8 mouse cellular contexts compared by ENCODE assay signal in genomic region chr7:25249314-25250140, GRCm38 (mm10). TPM values are rescaled to one million over a fixed set of nuclear protein-coding genes. Genes with fewer than 3 reads are reported as not detected.
DNase-seq lines count a peak whose midpoint lies in the region; ATAC-seq and TF ChIP-seq lines count a peak whose summit lies in the region.

No protein-coding gene starts in this region.

- H3K9ac ChIP-seq in heart, postnatal 0 days (replicated peaks; ENCODE audit: low read depth, low read length), result peak overlapping the region; percentile 90
- H3K9ac ChIP-seq in lung, embryonic 15.5 days, result peak overlapping the region; percentile 96

- peak overlapping the region; percentile 98 for H3K27ac ChIP-seq in forebrain, embryonic 10.5 days
- H3K27ac ChIP-seq in heart, postnatal 0 days (ENCODE audit: low read depth), result peak overlapping the region; percentile 97
- peak overlapping the region; percentile 99 for H3K27ac ChIP-seq in lung, embryonic 15.5 days

- WGBS in forebrain, embryonic 10.5 days, result under 1% methylated on average over 62 of the region's 73 CpGs
- WGBS in heart, postnatal 0 days, result 1% methylated on average over 50 of the region's 73 CpGs
- under 1% methylated on average over 31 of the region's 73 CpGs for WGBS in lung, embryonic 15.5 days

- peaks cover 61% of the 10 kb centered on the region for H3K4me1 ChIP-seq in forebrain, embryonic 10.5 days
- peaks cover 33% of the 10 kb centered on the region for H3K4me1 ChIP-seq in heart, postnatal 0 days (ENCODE audit: control insufficient read depth, insufficient read depth)
- H3K4me1 ChIP-seq in lung, embryonic 15.5 days, result peaks cover 50% of the 10 kb centered on the region

- DNase-seq in CD8-positive naive resting alpha-beta T cell, adult 2 months (ENCODE audit: low read depth in 2 of 2, low spot score in 2 of 2), result peak; percentile 44 to 50
- DNase-seq in adrenal gland, postnatal 36 days, result peak; percentile 74 to 87
- peak; percentile 82 for DNase-seq in forebrain, embryonic 10.5 days (ENCODE audit: extremely low spot score, low spot score)
- DNase-seq in heart, postnatal 0 days (ENCODE audit: low spot score), result peak; percentile 77
- peak; percentile 85 to 94 for DNase-seq in kidney, postnatal 25 days
- peak; percentile 66 for DNase-seq in ovary, adult 18-20 months (ENCODE audit: low spot score)
- peak; percentile 80 to 86 for DNase-seq in thymus, postnatal 36 days

- H3K27me3 ChIP-seq in forebrain, embryonic 10.5 days (ENCODE audit: poor library complexity, severe bottlenecking), result no peaks in the 10 kb centered on the region
- H3K27me3 ChIP-seq in heart, postnatal 0 days (ENCODE audit: control insufficient read depth, insufficient read depth, low read length), result no peaks in the 10 kb centered on the region
- H3K27me3 ChIP-seq in lung, embryonic 15.5 days, result no peaks in the 10 kb centered on the region

- peak overlapping the region; percentile 98 for H3K4me3 ChIP-seq in forebrain, embryonic 10.5 days
- peak overlapping the region; percentile 89 for H3K4me3 ChIP-seq in heart, postnatal 0 days (ENCODE audit: low read depth, low read length)
- H3K4me3 ChIP-seq in lung, embryonic 15.5 days, result peak overlapping the region; percentile 99

- no peak for TF ChIP-seq CTCF in heart, postnatal 0 days (IDR thresholded peaks at IDR 0.05; ENCODE audit: low read depth)

- H3K9me3 ChIP-seq in forebrain, embryonic 10.5 days, result no peaks in the 10 kb centered on the region
- no peaks in the 10 kb centered on the region for H3K9me3 ChIP-seq in heart, postnatal 0 days (replicated peaks; ENCODE audit: control insufficient read depth, low read length)
- H3K9me3 ChIP-seq in lung, embryonic 15.5 days, result no peaks in the 10 kb centered on the region

- 0 out of 2 replicates have a peak, but pooled peaks have one; percentile 15 for TF ChIP-seq EP300 in heart, postnatal 0 days (IDR thresholded peaks at IDR 0.05; ENCODE audit: low read depth)

- peaks cover 31% of the 10 kb centered on the region for H3K36me3 ChIP-seq in forebrain, embryonic 10.5 days (replicated peaks)
- H3K36me3 ChIP-seq in heart, postnatal 0 days (replicated peaks; ENCODE audit: control insufficient read depth, insufficient read depth, low read length), result peaks cover 15% of the 10 kb centered on the region
- H3K36me3 ChIP-seq in lung, embryonic 15.5 days, result peaks cover 11% of the 10 kb centered on the region

- H3K4me2 ChIP-seq in heart, postnatal 0 days (ENCODE audit: low read depth, low read length), result peak overlapping the region; percentile 90
- H3K4me2 ChIP-seq in lung, embryonic 15.5 days, result peak overlapping the region; percentile 90

- ATAC-seq in heart, postnatal 0 days (ENCODE audit: insufficient read depth, low read depth), result peak; percentile 52
- ATAC-seq in lung, embryonic 15.5 days (ENCODE audit: borderline replicate concordance, extremely low read depth, low FRiP score, low TSS enrichment), result peak; percentile 55

RNA-seq across cellular contexts. Expression of gene Erf, which starts 1.0 kb away (rescaled TPM):
- total RNA-seq in adrenal gland, postnatal 36 days (2021), result 10 to 100 TPM; 25.4 to 40.9 TPM
- 8.4 and 10.1 TPM in 2 replicates for polyA plus RNA-seq in forebrain, embryonic 10.5 days (2016; fragmentation: Nextera tagmentation; extraction: Ambion mirVana)
- 41.4 and 66.8 TPM in 2 replicates for total RNA-seq in heart, postnatal 0 days (2014; rRNA removed; ENCODE audit: low replicate concordance)
- 6.5 and 7.0 TPM in 2 replicates for polyA plus RNA-seq in heart, postnatal 0 days (2015; fragmentation: Nextera tagmentation; extraction: Ambion mirVana)
- polyA plus RNA-seq in lung, embryonic 15.5 days (2015; fragmentation: Nextera tagmentation; extraction: Ambion mirVana), result 18.8 and 20.3 TPM in 2 replicates

RNA-seq across cellular contexts. Expression of gene Gsk3a, which starts 11.9 kb away (rescaled TPM):
- total RNA-seq in adrenal gland, postnatal 36 days (2021), result 10 to 100 TPM; 93.3 to 96.7 TPM
- polyA plus RNA-seq in forebrain, embryonic 10.5 days (2016; fragmentation: Nextera tagmentation; extraction: Ambion mirVana), result 10.7 and 10.8 TPM in 2 replicates
- total RNA-seq in heart, postnatal 0 days (2014; rRNA removed; ENCODE audit: low replicate concordance), result 62.1 and 64.7 TPM in 2 replicates
- polyA plus RNA-seq in heart, postnatal 0 days (2015; fragmentation: Nextera tagmentation; extraction: Ambion mirVana), result 5.3 and 5.9 TPM in 2 replicates
- 9.8 and 10.7 TPM in 2 replicates for polyA plus RNA-seq in lung, embryonic 15.5 days (2015; fragmentation: Nextera tagmentation; extraction: Ambion mirVana)

RNA-seq across cellular contexts. Expression of gene Cic, which starts 18.0 kb away (rescaled TPM):
- total RNA-seq in adrenal gland, postnatal 36 days (2021), result 100 to 1,000 TPM in 1 of 2 experiments, 10 to 100 TPM in 1; 94.8 to 116 TPM
- polyA plus RNA-seq in forebrain, embryonic 10.5 days (2016; fragmentation: Nextera tagmentation; extraction: Ambion mirVana), result 19.4 and 20.6 TPM in 2 replicates
- 57.2 and 63.0 TPM in 2 replicates for total RNA-seq in heart, postnatal 0 days (2014; rRNA removed; ENCODE audit: low replicate concordance)
- 15.7 and 16.9 TPM in 2 replicates for polyA plus RNA-seq in heart, postnatal 0 days (2015; fragmentation: Nextera tagmentation; extraction: Ambion mirVana)
- polyA plus RNA-seq in lung, embryonic 15.5 days (2015; fragmentation: Nextera tagmentation; extraction: Ambion mirVana), result 29.5 and 30.3 TPM in 2 replicates

RNA-seq across cellular contexts. Expression of gene Zfp526, which starts 28.3 kb away (rescaled TPM):
- total RNA-seq in adrenal gland, postnatal 36 days (2021), result 1 to 10 TPM; 9.3 to 9.4 TPM
- 2.6 and 2.9 TPM in 2 replicates for polyA plus RNA-seq in forebrain, embryonic 10.5 days (2016; fragmentation: Nextera tagmentation; extraction: Ambion mirVana)
- total RNA-seq in heart, postnatal 0 days (2014; rRNA removed; ENCODE audit: low replicate concordance), result 6.6 and 6.8 TPM in 2 replicates
- polyA plus RNA-seq in heart, postnatal 0 days (2015; fragmentation: Nextera tagmentation; extraction: Ambion mirVana), result 1.2 and 1.4 TPM in 2 replicates
- polyA plus RNA-seq in lung, embryonic 15.5 days (2015; fragmentation: Nextera tagmentation; extraction: Ambion mirVana), result 3.0 and 3.6 TPM in 2 replicates

RNA-seq across cellular contexts. Expression of gene Dedd2, which starts 29.1 kb away (rescaled TPM):
- 10 to 100 TPM; 16.7 to 17.7 TPM for total RNA-seq in adrenal gland, postnatal 36 days (2021)
- polyA plus RNA-seq in forebrain, embryonic 10.5 days (2016; fragmentation: Nextera tagmentation; extraction: Ambion mirVana), result 8.8 and 10.7 TPM in 2 replicates
- 20.5 and 33.8 TPM in 2 replicates for total RNA-seq in heart, postnatal 0 days (2014; rRNA removed; ENCODE audit: low replicate concordance)
- 9.5 and 11.0 TPM in 2 replicates for polyA plus RNA-seq in heart, postnatal 0 days (2015; fragmentation: Nextera tagmentation; extraction: Ambion mirVana)
- polyA plus RNA-seq in lung, embryonic 15.5 days (2015; fragmentation: Nextera tagmentation; extraction: Ambion mirVana), result 9.6 and 11.2 TPM in 2 replicates

Comparison
In these comparisons a context has a peak if more than half of its experiments do, and no peak if none do; other contexts are left out.
1. Peak in every context shown above with its lines: DNase-seq, ATAC-seq, H3K4me3 ChIP-seq and H3K27ac ChIP-seq.